Mouse (Mus musculus) olfactory bulb, adult 2 months (tissue): Measurements from ENCODE around the gene Rtp4. TPM values are rescaled to one million over a fixed set of nuclear protein-coding genes. Genes with fewer than 3 reads are reported as not detected.
A peak's percentile ranks its signal among the peaks of the same experiment; 100 is the strongest.

Source experiments
- H3K27ac ChIP-seq: fragments of 200-500 bp; 2 replicates; pipeline ENCODE4 v1.5.1; 2012; ENCODE audit warnings: low read depth, low read length; ENCODE audit not compliant: insufficient read depth
- H3K4me1 ChIP-seq: fragments of 200-500 bp; 2 replicates; pipeline ENCODE4 v1.6.1; 2012; ENCODE audit warnings: low read length; ENCODE audit not compliant: control insufficient read depth, insufficient read depth
- H3K4me3 ChIP-seq: fragments of 200-500 bp; 2 replicates; pipeline ENCODE4 v1.5.1; 2012; ENCODE audit warnings: mild to moderate bottlenecking, low read depth, low read length, moderate library complexity; ENCODE audit not compliant: insufficient read depth
- CTCF ChIP-seq: fragments of 200-500 bp; IDR thresholded peaks from 2 replicates; pipeline ENCODE4 v1.5.1; 2012; ENCODE audit warnings: low read depth, mild to moderate bottlenecking, low read length, moderate library complexity; ENCODE audit not compliant: insufficient read depth
- POLR2A ChIP-seq: fragments of 200-500 bp; IDR thresholded peaks from 2 replicates; pipeline ENCODE4 v1.6.1; 2012; ENCODE audit warnings: mild to moderate bottlenecking, low read depth, low read length, moderate library complexity; ENCODE audit not compliant: insufficient read depth
- WGBS: fragments of 180-500 bp; shearing (Covaris S2); methylation state at CpG from one replicate; pipeline ENCODE4 v1.1.7; 2018; 5-methylcytosine and 5-hydroxymethylcytosine counted together
- polyA plus RNA-seq: library from polyadenylated mRNA; stranded (reverse); fragments of >200 nt; gene quantifications from 2 replicates; pipeline ENCODE4 v1.2.4, GENCODE M21; 2012; ENCODE audit warnings: low replicate concordance; ENCODE audit not compliant: missing spikeins, insufficient read depth, insufficient read length

Gene Rtp4
- polyA plus RNA-seq, 1 experiment, result not detected

GRCm38 (mm10) chr16:23519771-23520170 is 320 bp upstream of the Rtp4 start:
- 24% methylated on average over 1 of the region's 1 CpGs for WGBS
- no peak overlapping the region for H3K4me3 ChIP-seq
- H3K27ac ChIP-seq, result no peak overlapping the region
- TF ChIP-seq POLR2A, result no peak
- TF ChIP-seq CTCF, result no peak
- peaks cover 13% of the 10 kb centered on the region; the same call in 1 of the 2 replicates for H3K4me1 ChIP-seq

GRCm38 (mm10) chr16:23521092-23521491 is 1.0 kb downstream of the Rtp4 start:
- Histone ChIP-seq H3K4me1 (peaks cover 13% of the 10 kb centered on the region; the same call in 1 of the 2 replicates), H3K27ac (no peak overlapping the region), H3K4me3 (no peak overlapping the region)
- 43% methylated on average over 5 of the region's 5 CpGs for WGBS
- TF ChIP-seq POLR2A, result no peak
- no peak for TF ChIP-seq CTCF

GRCm38 (mm10) chr16:23522081-23522480 is 2.0 kb downstream of the Rtp4 start:
- Histone ChIP-seq H3K27ac (no peak overlapping the region), H3K4me3 (no peak overlapping the region), H3K4me1 (peaks cover 13% of the 10 kb centered on the region; the same call in 1 of the 2 replicates)
- TF ChIP-seq POLR2A (no peak), CTCF (no peak)
- WGBS, result 86% methylated on average over 5 of the region's 5 CpGs

DNA sequence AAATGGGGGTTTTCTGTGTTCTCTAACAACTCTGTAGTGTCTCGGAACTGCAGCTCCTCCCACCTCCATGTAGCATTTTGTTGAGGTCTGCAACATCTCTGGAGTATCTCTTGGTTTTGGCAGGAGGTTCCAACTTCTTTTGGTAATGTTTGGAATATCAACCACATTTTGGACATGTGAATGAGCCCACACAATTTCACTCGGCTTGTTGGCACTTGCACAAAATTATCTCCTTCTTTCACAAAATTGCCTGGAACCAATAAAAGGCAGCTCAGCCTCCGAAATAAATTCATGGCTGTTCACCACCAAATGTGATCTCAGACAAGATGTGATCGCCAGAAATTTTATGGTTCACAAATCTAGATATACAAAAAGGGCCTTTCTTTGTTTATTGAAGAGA is 9.1 kb downstream of the Rtp4 start:
- H3K27ac ChIP-seq, result no peak overlapping the region
- no peak overlapping the region for H3K4me3 ChIP-seq
- WGBS, result 61% methylated on average over 4 of the region's 4 CpGs
- H3K4me1 ChIP-seq, result no peaks in the 10 kb centered on the region
- no peak for TF ChIP-seq POLR2A
- no peak for TF ChIP-seq CTCF

GRCm38 (mm10) chr16:23533707-23534106 is 13.6 kb downstream of the Rtp4 start:
- H3K4me1 ChIP-seq, result no peaks in the 10 kb centered on the region
- WGBS, result 95% methylated on average over 3 of the region's 3 CpGs
- TF ChIP-seq POLR2A (no peak), CTCF (no peak)
- H3K4me3 ChIP-seq, result no peak overlapping the region
- no peak overlapping the region for H3K27ac ChIP-seq

DNA sequence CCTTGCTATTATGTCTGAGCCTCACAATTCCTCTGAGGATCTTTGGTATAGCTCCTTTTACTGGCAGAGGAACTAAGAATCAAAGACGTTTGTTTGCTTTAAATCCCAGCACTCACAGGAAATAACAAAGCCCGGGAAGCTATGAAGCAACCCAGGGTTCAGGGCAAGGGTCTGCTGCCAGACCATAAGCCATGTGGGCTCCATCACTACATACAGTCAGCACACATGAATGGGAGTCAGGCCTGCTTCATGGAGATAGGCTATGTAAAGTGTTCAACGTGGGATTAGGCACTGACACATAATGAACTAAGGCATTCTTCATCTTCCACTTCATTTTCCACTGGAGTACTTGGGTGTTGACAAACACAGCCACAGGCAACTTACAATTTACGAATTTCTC is 21.0 kb downstream of the Rtp4 start:
- WGBS, result 73% methylated on average over 4 of the region's 4 CpGs
- Histone ChIP-seq H3K27ac (no peak overlapping the region), H3K4me1 (no peaks in the 10 kb centered on the region), H3K4me3 (no peak overlapping the region)
- TF ChIP-seq CTCF (no peak), POLR2A (no peak)

DNA sequence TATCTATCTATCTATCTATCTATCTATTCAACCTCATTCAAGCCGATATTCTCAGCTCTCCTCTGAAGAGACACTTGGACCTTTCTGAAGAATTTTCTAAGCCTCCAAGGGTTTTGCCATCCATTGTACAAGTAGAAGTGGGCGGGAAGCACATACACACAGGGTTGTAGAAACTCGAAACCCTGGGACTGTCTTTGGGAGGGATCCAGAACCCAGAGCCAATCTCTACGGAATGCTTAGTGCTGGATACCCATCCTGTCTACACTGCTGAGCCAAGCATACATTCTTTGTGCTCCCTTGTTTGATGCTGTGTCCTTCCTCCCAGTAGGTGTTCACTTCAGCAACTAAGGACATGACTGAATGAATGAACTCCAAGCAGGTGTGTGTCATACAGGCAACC is 22.8 kb downstream of the Rtp4 start:
- no peak overlapping the region for H3K27ac ChIP-seq
- H3K4me1 ChIP-seq, result no peaks in the 10 kb centered on the region
- TF ChIP-seq CTCF (no peak), POLR2A (no peak)
- 70% methylated on average over 4 of the region's 4 CpGs for WGBS
- no peak overlapping the region for H3K4me3 ChIP-seq

DNA sequence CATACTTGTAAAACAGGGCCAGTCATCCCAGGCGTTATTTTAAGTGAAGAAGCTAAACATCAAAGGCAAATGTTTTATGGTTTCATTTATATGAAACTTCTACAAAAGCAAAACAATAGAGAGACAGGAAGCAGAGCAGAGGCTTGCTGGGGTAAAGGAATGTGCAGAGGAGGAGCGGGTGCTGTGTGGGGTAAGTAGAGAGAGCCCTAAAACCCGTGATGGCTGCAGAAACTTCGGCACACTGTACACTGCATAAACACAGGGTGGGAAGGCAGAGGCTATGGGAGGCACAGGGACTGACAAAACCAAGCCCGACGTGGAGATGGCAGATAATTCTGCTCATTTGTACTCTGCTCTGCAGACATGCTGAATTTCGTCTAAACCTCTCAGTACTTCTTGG is 24.3 kb downstream of the Rtp4 start:
- H3K27ac ChIP-seq, result no peak overlapping the region
- WGBS, result 75% methylated on average over 7 of the region's 7 CpGs
- no peaks in the 10 kb centered on the region for H3K4me1 ChIP-seq
- no peak for TF ChIP-seq POLR2A
- no peak for TF ChIP-seq CTCF
- no peak overlapping the region for H3K4me3 ChIP-seq

DNA sequence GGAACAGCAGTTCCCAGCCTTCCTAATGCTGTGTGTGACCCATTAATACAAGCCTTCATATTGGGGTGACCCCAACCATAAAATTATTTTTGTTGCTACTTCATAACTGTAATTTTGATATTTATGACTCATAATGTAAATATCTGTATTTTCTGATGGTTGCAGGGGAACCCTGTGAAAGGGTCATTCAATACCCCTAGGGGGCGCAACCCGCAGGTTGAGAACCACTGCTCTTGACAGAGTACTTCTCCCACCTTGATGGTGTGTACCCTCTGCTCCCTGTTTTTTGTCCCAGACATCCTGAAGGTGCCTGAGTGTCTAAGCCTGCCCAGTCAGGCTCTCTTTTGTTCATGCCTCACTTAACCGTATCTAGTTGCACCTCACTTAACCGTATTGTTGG is 27.7 kb downstream of the Rtp4 start:
- Histone ChIP-seq H3K27ac (no peak overlapping the region), H3K4me1 (no peaks in the 10 kb centered on the region), H3K4me3 (no peak overlapping the region)
- WGBS, result 96% methylated on average over 4 of the region's 4 CpGs
- TF ChIP-seq POLR2A, result no peak
- TF ChIP-seq CTCF, result no peak

DNA sequence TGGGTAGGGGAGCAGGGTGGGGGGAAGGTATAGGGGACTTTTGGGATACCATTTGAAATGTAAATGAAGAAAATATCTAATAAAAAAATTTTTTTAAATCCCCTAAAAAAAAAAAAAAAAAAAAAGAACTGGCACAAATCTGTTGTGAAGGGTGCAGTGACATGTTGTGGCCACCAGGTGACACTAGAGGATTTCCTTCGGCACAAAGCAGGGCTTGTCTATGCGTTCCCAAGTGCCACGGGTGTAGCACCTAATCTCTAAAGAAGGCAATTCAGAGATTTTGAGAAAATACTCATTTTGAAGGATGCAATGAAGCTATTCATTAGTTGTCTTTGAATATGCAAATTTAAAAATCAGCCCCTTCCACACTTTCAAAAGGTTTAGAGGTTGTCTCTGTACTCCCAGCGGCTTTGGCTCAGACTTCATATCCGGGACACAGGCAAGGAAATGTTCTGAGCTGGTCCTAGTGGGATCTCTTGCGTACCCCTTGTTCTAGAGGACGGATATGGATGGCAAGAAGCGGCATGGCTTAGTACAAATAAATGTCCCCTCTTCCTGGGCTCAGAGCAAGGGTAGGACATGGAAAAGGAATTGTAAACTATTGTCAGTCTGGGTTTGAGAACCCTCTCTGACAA is 30.4 kb downstream of the Rtp4 start:
- no peaks in the 10 kb centered on the region for H3K4me1 ChIP-seq
- 34% methylated on average over 8 of the region's 8 CpGs for WGBS
- TF ChIP-seq POLR2A, result no peak
- TF ChIP-seq CTCF, result peak; percentile 54
- no peak overlapping the region for H3K4me3 ChIP-seq
- no peak overlapping the region for H3K27ac ChIP-seq
